Mouse (Mus musculus): ENCODE results near the gene Vav2.

- no peak for TF ChIP-seq POLR2A (IDR thresholded peaks at IDR 0.05; ENCODE audit: borderline replicate concordance, extremely low read depth, low read depth, low read length)
- no peak for TF ChIP-seq CTCF (IDR thresholded peaks at IDR 0.05; ENCODE audit: insufficient read depth, low read length)
Observed at GRCm38 (mm10) chr2:27304074-27304473, 122.8 kb downstream of the Vav2 start.
